Mouse (Mus musculus) liver, embryonic 14.5 days (tissue): ENCODE measurements around the gene Cdh23.

Source experiments
- CTCF ChIP-seq: IDR thresholded peaks from 2 replicates; pipeline ENCODE4 v1.5.1; 2016; ENCODE audit warnings: antibody characterized with exemption, low read depth, control low read depth
- EP300 ChIP-seq: IDR thresholded peaks from 2 replicates; pipeline ENCODE4 v1.6.1; 2016; ENCODE audit warnings: antibody characterized with exemption, low read depth

DNA sequence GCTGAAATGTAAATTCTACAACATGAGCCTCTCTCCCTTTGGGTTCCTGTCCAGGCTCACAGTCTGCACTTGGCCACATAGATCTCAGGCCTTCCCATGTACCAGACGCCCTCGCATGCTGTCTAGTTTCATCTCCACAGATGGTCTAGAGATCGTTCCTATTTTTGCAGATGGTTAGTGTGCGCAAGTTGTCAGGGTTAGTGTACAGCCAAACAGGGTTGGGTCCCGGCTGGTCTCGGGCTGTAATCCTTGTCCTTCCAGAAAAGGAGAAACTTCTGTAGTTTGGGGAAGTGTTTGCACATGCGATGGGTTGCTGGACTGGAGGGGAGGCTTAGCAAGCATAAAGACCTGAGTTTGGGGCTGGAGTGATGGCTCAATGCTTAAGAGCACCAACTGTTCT, 409.7 kb downstream of the Cdh23 start:
- TF ChIP-seq CTCF (no peak), EP300 (no peak)
